Mouse (Mus musculus) forebrain, embryonic 11.5 days (tissue): ENCODE data around the gene Anks3. TPM values are rescaled to one million over a fixed set of nuclear protein-coding genes. Genes with fewer than 3 reads are reported as not detected.

Experiments
- polyA plus RNA-seq: library from polyadenylated mRNA; unstranded; fragments of >200 nt; fragmentation: Nextera tagmentation; extraction: Ambion mirVana; gene quantifications from 2 replicates; pipeline ENCODE4 v1.2.1, GENCODE M21; 2014

The Anks3 gene
- polyA plus RNA-seq, 1 experiment from 2014 or later = 50.4 TPM

Other genes with a start within 250 kb of the Anks3 start
- gene Nmral1, start 244.8 kb downstream of the Anks3 start, polyA plus RNA-seq = 212 and 220 TPM in 2 replicates
- 74.3 and 80.3 TPM in 2 replicates for gene Hmox2, start 237.8 kb downstream of the Anks3 start, polyA plus RNA-seq
- 107 and 109 TPM in 2 replicates for gene Cdip1, start 173.9 kb downstream of the Anks3 start, polyA plus RNA-seq
- 0.36 TPM in 1 of 2 replicates, not detected in the other for gene 4930562C15Rik, start 128.8 kb downstream of the Anks3 start, polyA plus RNA-seq
- gene Ubald1, start 83.9 kb downstream of the Anks3 start, polyA plus RNA-seq = 23.9 TPM in 2 replicates
- 69.9 and 77.2 TPM in 2 replicates for gene Mgrn1, start 78.0 kb downstream of the Anks3 start, polyA plus RNA-seq
- gene Nudt16l1, start 25.4 kb downstream of the Anks3 start, polyA plus RNA-seq = 120 and 137 TPM in 2 replicates
- not detected in 2 replicates for gene Sept12, start 33.6 kb upstream of the Anks3 start, polyA plus RNA-seq
- 2.0 TPM in 1 of 2 replicates, not detected in the other for gene Smim22, start 43.1 kb upstream of the Anks3 start, polyA plus RNA-seq
- 74.1 and 81.6 TPM in 2 replicates for gene Rogdi, start 49.3 kb upstream of the Anks3 start, polyA plus RNA-seq
- gene Glyr1, start 85.7 kb upstream of the Anks3 start, polyA plus RNA-seq = 174 and 184 TPM in 2 replicates
- 25.2 and 25.4 TPM in 2 replicates for gene Ubn1, start 85.9 kb upstream of the Anks3 start, polyA plus RNA-seq
- 1.3 and 1.5 TPM in 2 replicates for gene Ppl, start 168.2 kb upstream of the Anks3 start, polyA plus RNA-seq
- 0.11 and 0.16 TPM in 2 replicates for gene Sec14l5, start 182.9 kb upstream of the Anks3 start, polyA plus RNA-seq
- gene Nagpa, start 239.8 kb upstream of the Anks3 start, polyA plus RNA-seq = 10.7 and 12.5 TPM in 2 replicates